Mouse (Mus musculus) embryonic stem cell, embryonic (primary cell): ENCODE data around the gene Ticam1.

Source experiments
- CTCF ChIA-PET, 4 experiments: fragments of 300-600 bp in 2 of 4; fragments of 350-600 bp in 2 of 4; sonication (Branson Sonifier 250); formaldehyde crosslinking; loops; one replicate each; lab custom pipeline; 2022; ENCODE audit warnings: inconsistent platforms in 2 of 4; lab: Charles Lee
- POLR2A ChIA-PET, 4 experiments: fragments of 300-600 bp in 2 of 4; fragments of 350-600 bp in 2 of 4; sonication (Branson Sonifier 250); formaldehyde crosslinking; loops; one replicate each; lab custom pipeline; 2022; ENCODE audit warnings: antibody characterized with exemption in 4 of 4, inconsistent platforms in 1 of 4; lab: Charles Lee

The Ticam1 gene

GRCm38 (mm10) chr17:56264020-56264419 lies 12.6 kb downstream of the Ticam1 start:
- ChIA-PET CTCF (interaction anchor here (0.5 to 3.4 kb wide), 102 partner anchors 8 to 473 kb away, joined by 3 to 26 read pairs (median 4); partner anchors contain the start of genes Ticam1 (in 4 of the 4), Kdm4b (in 2 of the 4), Chaf1a (in 1 of the 4) and Dpp9 (in 1 of the 4)), POLR2A (interaction anchor here (0.6 to 64.8 kb wide), 50 partner anchors 9 to 409 kb away, joined by 3 to 2494 read pairs (median 4); partner anchors contain the start of genes Dpp9 (in 4 of the 4), Ticam1 (in 3 of the 4), Kdm4b (in 2 of the 4) and Plin3 (in 2 of the 4))

GRCm38 (mm10) chr17:56262645-56263094 lies 13.9 kb downstream of the Ticam1 start:
- POLR2A ChIA-PET, result interaction anchor here in 3 of 4 experiments (0.5 to 64.8 kb wide), 23 partner anchors 8 to 616 kb away, joined by 3 to 2494 read pairs (median 4); partner anchors contain the start of genes Kdm4b (in 2 of the 3), Plin3 (in 2 of the 3), Ticam1 (in 2 of the 3) and Uhrf1 (in 2 of the 3)
- CTCF ChIA-PET, result interaction anchor here (0.6 to 3.4 kb wide), 11 partner anchors 11 to 290 kb away, joined by 3 to 17 read pairs (median 5); partner anchors contain the start of gene Plin5 (in 1 of the 4)

GRCm38 (mm10) chr17:56261166-56261565 lies 15.4 kb downstream of the Ticam1 start:
- ChIA-PET POLR2A (interaction anchor here (0.6 to 64.8 kb wide), 33 partner anchors 9 to 491 kb away, joined by 3 to 2494 read pairs (median 4); partner anchors contain the start of genes Uhrf1 (in 3 of the 4), Arrdc5 (in 2 of the 4), Dpp9 (in 2 of the 4) and Plin3 (in 2 of the 4)), CTCF (interaction anchor here in 2 of 4 experiments (0.5 to 1.7 kb wide), 6 partner anchors 15 to 208 kb away, joined by 3 to 6 read pairs (median 3); partner anchors contain the start of genes Dpp9 (in 1 of the 2) and Ticam1 (in 1 of the 2))

GRCm38 (mm10) chr17:56259301-56260037 lies 17.1 kb downstream of the Ticam1 start:
- ChIA-PET CTCF (interaction anchor here in 2 of 4 experiments (0.6 to 1.2 kb wide), 2 partner anchors 22 to 112 kb away, joined by 3 read pairs; no protein-coding TSS in a partner anchor), POLR2A (interaction anchor here in 2 of 4 experiments (0.9 to 64.8 kb wide), 11 partner anchors 8 to 772 kb away, joined by 3 to 2494 read pairs (median 4); partner anchors contain the start of genes Plin3 (in 2 of the 2), Uhrf1 (in 2 of the 2), Arrdc5 (in 1 of the 2) and Hdgfl2 (in 1 of the 2))

GRCm38 (mm10) chr17:56258812-56259211 lies 17.8 kb downstream of the Ticam1 start:
- ChIA-PET POLR2A (interaction anchor here in 3 of 4 experiments (0.6 to 64.8 kb wide), 8 partner anchors 9 to 773 kb away, joined by 3 to 2494 read pairs (median 4); partner anchors contain the start of genes Plin3 (in 2 of the 3), Arrdc5 (in 1 of the 3), Kdm4b (in 1 of the 3) and Khsrp (in 1 of the 3)), CTCF (interaction anchor here in 1 of 4 experiments (1.2 kb wide), 1 partner anchor 23 kb away, joined by 3 read pairs; no protein-coding TSS in a partner anchor)

GRCm38 (mm10) chr17:56258269-56258668 lies 18.3 kb downstream of the Ticam1 start:
- CTCF ChIA-PET, result interaction anchor here in 2 of 4 experiments (1.0 to 1.5 kb wide), 3 partner anchors 16 to 127 kb away, joined by 3 to 4 read pairs (median 3); no protein-coding TSS in a partner anchor
- POLR2A ChIA-PET, result interaction anchor here in 3 of 4 experiments (0.6 to 64.8 kb wide), 7 partner anchors 10 to 773 kb away, joined by 3 to 2494 read pairs (median 4); partner anchors contain the start of genes Plin3 (in 2 of the 3), Arrdc5 (in 1 of the 3), Chaf1a (in 1 of the 3) and Kdm4b (in 1 of the 3)

- POLR2A ChIA-PET, result interaction anchor here (0.5 to 64.8 kb wide), 12 partner anchors 9 to 217 kb away, joined by 3 to 2494 read pairs (median 9); partner anchors contain the start of genes Dpp9 (in 2 of the 4), Plin3 (in 2 of the 4), Arrdc5 (in 1 of the 4) and Chaf1a (in 1 of the 4)
- CTCF ChIA-PET, result interaction anchor here in 1 of 4 experiments (1.0 to 1.5 kb wide), 3 partner anchors 16 to 126 kb away, joined by 3 to 6 read pairs (median 4); partner anchors contain the start of gene Ticam1
These were observed 19.2 kb downstream of the Ticam1 start for GRCm38 (mm10) chr17:56257181-56257894.

- ChIA-PET CTCF (interaction anchor here (0.6 to 3.2 kb wide), 91 partner anchors 8 to 554 kb away, joined by 3 to 46 read pairs (median 4); partner anchors contain the start of genes Dpp9 (in 3 of the 4), Ticam1 (in 2 of the 4), Catsperd (in 1 of the 4) and Hdgfl2 (in 1 of the 4)), POLR2A (interaction anchor here (0.6 to 64.8 kb wide), 58 partner anchors 8 to 417 kb away, joined by 3 to 2494 read pairs (median 4); partner anchors contain the start of genes Dpp9 (in 4 of the 4), Arrdc5 (in 2 of the 4), Kdm4b (in 2 of the 4) and Ticam1 (in 2 of the 4))
These were observed 20.2 kb downstream of the Ticam1 start, which contains the start of gene Fem1a for GRCm38 (mm10) chr17:56256239-56256881. TSS of gene Fem1a (plus strand) at chr17:56256810.

GRCm38 (mm10) chr17:56255863-56256238 lies 20.7 kb downstream of the Ticam1 start:
- ChIA-PET POLR2A (interaction anchor here (0.6 to 64.8 kb wide), 71 partner anchors 8 to 741 kb away, joined by 3 to 2494 read pairs (median 4); partner anchors contain the start of genes Dpp9 (in 4 of the 4), Arrdc5 (in 2 of the 4), Kdm4b (in 2 of the 4) and Ranbp3 (in 2 of the 4)), CTCF (interaction anchor here (0.6 to 3.2 kb wide), 114 partner anchors 8 to 553 kb away, joined by 3 to 46 read pairs (median 4); partner anchors contain the start of genes Dpp9 (in 3 of the 4), Ticam1 (in 3 of the 4), Catsperd (in 1 of the 4) and Hdgfl2 (in 1 of the 4))

- POLR2A ChIA-PET, result interaction anchor here (0.6 to 64.8 kb wide), 73 partner anchors 8 to 741 kb away, joined by 3 to 2494 read pairs (median 4); partner anchors contain the start of genes Dpp9 (in 4 of the 4), Arrdc5 (in 2 of the 4), Kdm4b (in 2 of the 4) and Ranbp3 (in 2 of the 4)
- CTCF ChIA-PET, result interaction anchor here (0.6 to 3.2 kb wide), 115 partner anchors 9 to 553 kb away, joined by 3 to 46 read pairs (median 4); partner anchors contain the start of genes Dpp9 (in 3 of the 4), Ticam1 (in 3 of the 4), Catsperd (in 1 of the 4) and Hdgfl2 (in 1 of the 4)
These were observed 21.2 kb downstream of the Ticam1 start for GRCm38 (mm10) chr17:56255429-56255828.

GRCm38 (mm10) chr17:56254695-56255094 lies 21.9 kb downstream of the Ticam1 start:
- CTCF ChIA-PET, result interaction anchor here in 3 of 4 experiments (0.6 to 3.2 kb wide), 58 partner anchors 8 to 542 kb away, joined by 3 to 46 read pairs (median 5); partner anchors contain the start of genes Dpp9 (in 2 of the 3), Hdgfl2 (in 1 of the 3), Kdm4b (in 1 of the 3) and Plin3 (in 1 of the 3)
- POLR2A ChIA-PET, result interaction anchor here in 3 of 4 experiments (0.6 to 64.8 kb wide), 27 partner anchors 8 to 418 kb away, joined by 3 to 2494 read pairs (median 6); partner anchors contain the start of genes Uhrf1 (in 2 of the 3), Arrdc5 (in 1 of the 3), Chaf1a (in 1 of the 3) and Dpp9 (in 1 of the 3)

GRCm38 (mm10) chr17:56251136-56251829 lies 25.3 kb downstream of the Ticam1 start:
- CTCF ChIA-PET, result interaction anchor here in 3 of 4 experiments (0.7 to 1.9 kb wide), 14 partner anchors 10 to 211 kb away, joined by 3 to 14 read pairs (median 4); partner anchors contain the start of gene Dpp9 (in 1 of the 3)
- POLR2A ChIA-PET, result interaction anchor here in 3 of 4 experiments (0.6 to 1.9 kb wide), 19 partner anchors 10 to 229 kb away, joined by 3 to 9 read pairs (median 3); partner anchors contain the start of gene Dpp9 (in 2 of the 3)

- ChIA-PET POLR2A (interaction anchor here in 1 of 4 experiments (0.6 to 1.5 kb wide), 4 partner anchors 10 to 588 kb away, joined by 3 to 4 read pairs (median 3); partner anchors contain the start of gene Hdgfl2), CTCF (interaction anchor here in 2 of 4 experiments (0.6 to 1.1 kb wide), 2 partner anchors 9 to 175 kb away, joined by 3 to 4 read pairs; no protein-coding TSS in a partner anchor)
These were observed 31.0 kb downstream of the Ticam1 start for GRCm38 (mm10) chr17:56245608-56246007.
